Mouse (Mus musculus) hindlimb bud, embryonic 11.5 days (tissue): ENCODE data around the gene Vezt.

Experiments used
- DNase-seq: peaks from one replicate; pipeline ENCODE4 v3.0.0-alpha.2; 2012; ENCODE audit warnings: low read depth, low spot score; ENCODE audit errors: extremely low spot score

The Vezt gene

GRCm38 (mm10) chr10:94038366-94039260 lies 3.0 kb upstream of the Vezt start:
- DNase-seq, result no peak

GRCm38 (mm10) chr10:94037596-94037995 lies 2.0 kb upstream of the Vezt start:
- DNase-seq, result no peak

GRCm38 (mm10) chr10:94037196-94037595 lies 1.6 kb upstream of the Vezt start:
- DNase-seq, result no peak

GRCm38 (mm10) chr10:94036375-94036758 lies 750 bp upstream of the Vezt start:
- DNase-seq, result no peak

GRCm38 (mm10) chr10:94034876-94035657 lies 550 bp downstream of the Vezt start:
- DNase-seq, result no peak

- DNase-seq, result no peak
Observed at GRCm38 (mm10) chr10:94031164-94031563, 4.5 kb downstream of the Vezt start.

GRCm38 (mm10) chr10:94028493-94028892 lies 7.1 kb downstream of the Vezt start:
- no peak for DNase-seq

- no peak for DNase-seq
Observed at GRCm38 (mm10) chr10:94025079-94025478, 10.5 kb downstream of the Vezt start.

GRCm38 (mm10) chr10:94021059-94021458 lies 14.6 kb downstream of the Vezt start:
- DNase-seq, result no peak

GRCm38 (mm10) chr10:94020587-94020986 lies 15.0 kb downstream of the Vezt start:
- DNase-seq, result no peak

- no peak for DNase-seq
Observed at GRCm38 (mm10) chr10:94017455-94017854, 18.2 kb downstream of the Vezt start.

GRCm38 (mm10) chr10:94014200-94014599 lies 21.4 kb downstream of the Vezt start:
- no peak for DNase-seq

- DNase-seq, result no peak
Observed at GRCm38 (mm10) chr10:94013196-94013595, 22.4 kb downstream of the Vezt start.

- DNase-seq, result no peak
Observed at GRCm38 (mm10) chr10:94011024-94011423, 24.6 kb downstream of the Vezt start.

GRCm38 (mm10) chr10:94009991-94010679 lies 25.5 kb downstream of the Vezt start:
- no peak for DNase-seq

GRCm38 (mm10) chr10:94008356-94008755 lies 27.3 kb downstream of the Vezt start:
- DNase-seq, result no peak

GRCm38 (mm10) chr10:94000223-94000622 lies 35.4 kb downstream of the Vezt start:
- no peak for DNase-seq

GRCm38 (mm10) chr10:93999357-93999756 lies 36.3 kb downstream of the Vezt start:
- no peak for DNase-seq

GRCm38 (mm10) chr10:93995100-93995499 lies 40.5 kb downstream of the Vezt start:
- no peak for DNase-seq

GRCm38 (mm10) chr10:93994136-93994535 lies 41.5 kb downstream of the Vezt start:
- DNase-seq, result no peak

- DNase-seq, result no peak
Observed at GRCm38 (mm10) chr10:93985357-93985756, 50.3 kb downstream of the Vezt start.
